Mouse (Mus musculus): Measurements from ENCODE around the gene Zfp13.
"Not testable (repeated sequence)": the region's sequence is repeated elsewhere in the genome, so short reads cannot be mapped to it uniquely, and the experiment has no call there.

The Zfp13 gene

GRCm38 (mm10) chr17:23598582-23599552, at the start of gene Zfp13:
Zfp13 (minus strand) TSS chr17:23599487.
- DNase-seq, result peak; percentile 77

DNA sequence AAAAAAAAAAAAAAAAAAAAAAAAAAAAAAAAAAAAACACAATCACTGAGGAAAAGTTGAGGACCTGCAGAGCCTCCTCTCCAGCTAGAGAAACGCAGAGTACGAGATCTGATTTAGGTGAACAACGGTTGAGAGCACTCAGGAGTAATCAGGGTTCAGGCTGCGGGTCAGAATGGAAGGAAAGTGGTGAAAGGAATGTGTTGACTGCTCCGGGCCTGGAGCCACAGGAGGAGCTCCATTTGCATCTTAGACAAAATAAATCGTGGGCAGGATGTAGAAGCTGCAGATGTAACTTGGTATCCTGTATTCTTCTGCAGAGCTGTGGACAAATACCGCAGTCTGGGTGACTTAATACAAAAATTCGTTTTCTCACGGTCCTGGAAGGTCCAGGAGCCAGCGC, 46.6 kb upstream of the Zfp13 start:
- DNase-seq, result no peak

DNA sequence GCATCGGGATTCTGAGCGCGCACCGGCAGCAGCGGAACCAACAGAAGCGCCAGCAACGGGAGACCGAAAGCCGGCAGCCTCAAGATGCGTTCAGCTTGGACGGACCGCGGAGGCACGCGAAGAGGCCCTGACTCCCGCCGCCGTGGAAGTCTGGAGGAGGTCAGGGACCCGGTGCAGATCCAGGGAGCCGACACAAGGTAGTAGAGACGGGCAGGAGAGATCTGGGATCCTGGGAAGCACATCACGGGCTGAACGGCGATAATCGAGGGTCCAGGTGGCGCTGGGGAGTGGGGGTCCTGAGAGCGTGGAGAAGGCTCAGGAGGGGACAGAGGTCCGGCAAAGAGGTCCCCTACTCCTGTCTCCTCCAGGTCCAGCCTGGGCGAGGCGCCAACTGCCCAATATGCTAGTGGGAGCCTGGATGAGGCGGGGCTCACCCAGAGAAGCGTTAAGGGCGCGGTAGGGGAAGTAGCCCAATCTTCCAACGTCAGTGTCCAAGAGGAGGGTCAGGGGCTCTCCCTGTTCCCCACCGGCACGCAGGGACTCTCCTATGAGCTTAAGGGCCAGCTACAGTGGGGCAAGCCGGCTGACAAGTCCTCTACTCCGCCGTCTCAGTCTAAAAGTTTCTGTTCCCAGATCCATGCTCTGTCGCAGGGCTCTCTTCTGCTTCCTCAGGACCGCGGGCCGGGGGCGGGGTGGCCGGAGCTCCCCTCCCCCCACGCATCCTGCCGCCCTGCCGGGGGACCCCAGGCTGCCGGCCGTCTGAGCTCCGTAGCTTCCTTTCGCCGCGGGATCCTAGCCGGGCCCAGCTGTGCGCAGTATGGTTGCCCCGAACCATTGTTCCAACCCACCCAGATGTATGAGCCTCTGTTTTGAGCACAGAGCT, 45.6 kb upstream of the Zfp13 start, which contains the start of gene Mmp25:
Gene Mmp25, minus strand, starts transcription at position 665 of the 883 bp plus-strand sequence.
- no peak for DNase-seq

DNA sequence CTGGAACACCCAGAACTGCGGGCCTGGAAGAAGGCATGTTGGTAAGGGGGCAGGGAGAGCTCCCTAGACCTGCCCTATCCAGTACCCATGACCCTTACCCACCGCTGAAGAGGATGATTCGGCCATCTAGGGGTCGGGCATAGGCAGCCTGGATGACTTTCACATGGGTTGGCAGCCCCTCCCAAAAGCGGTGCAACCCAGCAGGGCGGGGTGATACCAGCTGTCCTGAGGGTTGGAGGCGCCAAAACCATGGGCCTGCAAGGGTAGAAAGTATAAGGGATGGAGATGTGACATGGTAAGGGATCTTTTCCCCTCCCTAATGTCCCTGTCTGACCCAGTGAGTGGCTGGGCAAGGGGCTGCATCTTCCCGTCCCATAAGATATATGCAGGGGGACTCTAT, 32.0 kb upstream of the Zfp13 start:
- no peak for DNase-seq

DNA sequence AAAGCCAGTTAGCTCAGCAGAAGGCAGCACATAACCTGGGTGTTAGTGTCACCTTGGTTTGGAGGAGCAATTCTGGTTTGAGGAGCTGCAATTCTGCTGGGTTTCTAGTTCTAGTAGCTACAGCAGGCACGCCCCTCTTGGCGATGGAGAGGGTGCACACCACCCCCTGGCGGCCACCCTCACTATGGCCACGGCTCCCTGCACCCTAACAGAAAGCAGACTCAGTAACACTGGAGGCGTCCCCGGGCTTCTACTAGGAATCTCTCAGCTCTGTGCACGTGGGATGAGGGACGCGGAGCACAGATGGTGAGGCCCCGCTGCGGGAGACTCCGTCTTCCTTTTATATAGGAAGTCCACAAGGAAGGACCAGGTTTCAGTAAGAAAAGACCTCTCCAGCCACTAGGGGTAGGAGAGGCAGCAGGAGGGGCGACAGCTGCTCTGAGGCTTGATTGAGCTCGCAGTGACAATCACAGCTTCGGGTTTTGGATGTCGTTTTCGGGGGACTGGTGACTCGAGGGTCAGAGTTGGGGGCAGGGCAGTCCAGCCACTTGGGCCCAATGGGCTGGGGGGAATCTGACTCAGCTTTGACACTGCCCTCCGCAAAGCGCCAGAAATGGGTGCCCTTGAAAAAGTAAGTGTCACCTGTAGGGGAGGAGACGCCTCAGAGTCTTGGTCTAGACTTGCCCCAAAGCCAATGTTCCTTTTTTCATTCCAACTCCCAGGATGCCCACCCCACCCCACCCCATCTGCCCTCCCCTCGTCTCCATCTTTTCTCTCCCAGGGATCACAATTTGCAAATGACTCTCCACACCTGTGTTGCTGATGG, 31.1 kb upstream of the Zfp13 start:
- DNase-seq, result peak; percentile 75

DNA sequence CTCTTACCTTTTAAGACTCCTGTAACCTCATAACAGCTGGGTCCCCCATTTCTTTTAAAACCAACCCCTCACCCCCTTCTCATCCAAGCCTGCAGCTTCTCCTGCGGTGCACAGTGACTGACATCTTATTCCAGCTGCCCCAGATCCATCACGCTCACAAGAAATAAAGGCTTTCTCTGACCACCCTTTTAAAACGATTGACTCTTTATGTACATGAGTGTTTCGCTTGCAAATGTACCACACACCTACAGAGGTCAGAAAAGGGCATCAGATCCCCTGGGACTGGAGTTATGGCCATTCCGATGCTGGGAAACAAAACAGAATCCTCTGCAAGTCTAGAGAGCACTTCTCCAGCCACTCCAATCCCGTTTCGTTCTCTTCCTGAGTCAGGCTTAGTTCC, 28.5 kb upstream of the Zfp13 start:
- no peak for DNase-seq

DNA sequence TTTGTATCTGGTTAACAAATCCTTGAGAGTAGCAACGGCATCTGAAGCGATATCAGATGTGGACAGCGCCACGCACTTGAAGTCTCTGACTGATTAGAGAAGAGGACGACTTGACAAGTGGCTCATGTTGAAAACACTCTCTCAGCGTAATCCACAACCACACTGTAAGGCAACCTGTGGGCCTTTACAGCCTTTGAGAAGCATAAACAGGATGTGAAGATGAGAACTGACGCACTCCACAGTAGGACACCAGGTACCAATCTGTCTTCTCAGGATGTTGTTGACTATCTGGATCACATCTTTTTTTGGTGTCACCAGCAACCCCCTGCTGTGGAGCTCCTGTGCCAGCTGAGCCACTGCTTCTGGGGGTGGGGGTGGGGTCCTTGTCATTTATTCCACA, 21.1 kb upstream of the Zfp13 start:
- DNase-seq, result no peak

DNA sequence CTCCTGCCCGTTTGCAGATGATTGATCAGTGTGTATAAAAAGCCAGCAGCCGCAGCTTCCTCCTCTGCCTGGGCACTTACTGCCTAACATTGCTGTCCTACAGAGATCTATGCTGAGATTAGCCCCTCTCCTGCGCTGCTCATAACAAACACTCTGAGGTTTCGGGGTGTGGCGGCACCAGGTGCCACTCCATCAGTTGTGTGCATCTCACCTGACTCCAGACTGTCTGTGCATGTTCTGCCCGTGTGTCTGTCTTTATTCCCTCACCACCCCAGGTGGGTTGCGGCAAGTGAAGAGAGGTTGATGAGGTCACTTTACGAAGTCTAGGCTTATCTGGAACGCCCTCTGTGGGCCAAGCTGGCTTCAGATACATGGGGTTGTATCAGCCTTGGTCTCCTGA, 17.8 kb upstream of the Zfp13 start:
- no peak for DNase-seq

DNA sequence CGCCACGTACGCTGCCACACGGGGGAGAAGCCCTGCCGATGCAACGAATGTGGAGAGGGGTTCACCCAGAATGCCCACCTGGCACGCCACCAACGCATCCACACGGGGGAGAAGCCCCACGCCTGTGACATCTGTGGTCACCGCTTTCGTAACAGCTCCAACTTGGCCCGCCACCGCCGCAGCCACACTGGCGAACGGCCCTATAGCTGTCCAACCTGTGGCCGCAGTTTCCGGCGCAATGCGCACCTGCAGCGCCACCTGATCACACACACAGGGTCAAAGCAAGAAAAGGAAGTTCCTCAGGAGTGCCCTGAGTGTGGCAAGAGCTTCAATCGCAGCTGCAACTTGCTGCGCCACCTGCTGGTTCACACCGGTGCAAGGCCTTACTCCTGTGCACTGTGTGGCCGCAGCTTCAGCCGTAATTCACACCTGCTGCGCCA, 11.1 kb upstream of the Zfp13 start:
- DNase-seq, result peak; percentile 76

DNA sequence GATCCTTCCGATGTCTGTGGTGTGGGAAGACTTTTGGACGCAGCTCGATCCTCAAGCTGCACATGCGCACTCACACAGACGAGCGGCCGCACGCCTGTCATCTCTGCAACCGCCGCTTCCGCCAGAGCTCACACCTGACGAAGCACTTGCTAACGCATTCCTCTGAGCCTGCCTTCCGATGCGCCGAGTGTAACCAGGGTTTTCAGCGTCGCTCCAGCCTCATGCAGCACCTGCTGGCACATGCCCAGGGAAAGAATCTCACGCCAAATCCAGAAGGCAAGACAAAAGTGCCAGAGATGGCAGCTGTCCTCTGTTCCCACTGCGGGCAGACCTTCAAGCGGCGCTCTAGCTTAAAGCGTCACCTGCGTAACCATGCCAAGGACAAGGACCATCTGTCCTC, 10.3 kb upstream of the Zfp13 start:
- DNase-seq, result peak; percentile 78

DNA sequence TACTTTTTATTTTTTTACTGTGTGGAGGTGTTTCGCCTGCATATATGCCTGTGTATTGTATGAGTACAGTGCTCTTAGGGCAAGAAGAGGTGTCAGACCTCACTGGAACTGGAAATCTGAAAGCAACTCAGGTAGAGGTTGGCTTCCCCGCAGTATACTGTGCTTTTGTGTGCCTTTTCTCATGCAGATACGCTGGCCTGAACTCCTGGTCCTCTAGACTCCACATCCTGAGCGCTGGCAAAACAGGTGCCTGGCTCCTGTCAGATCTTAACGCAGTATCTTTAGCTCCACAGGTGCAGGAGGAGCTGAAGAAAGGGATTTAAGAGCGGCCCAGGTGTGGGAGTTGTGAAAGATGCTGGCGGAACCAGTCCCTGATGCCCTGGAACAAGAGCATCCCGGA, 5.9 kb upstream of the Zfp13 start:
- no peak for DNase-seq

- DNase-seq, result no peak
Measured at GRCm38 (mm10) chr17:23604394-23604793, 5.1 kb upstream of the Zfp13 start.

DNA sequence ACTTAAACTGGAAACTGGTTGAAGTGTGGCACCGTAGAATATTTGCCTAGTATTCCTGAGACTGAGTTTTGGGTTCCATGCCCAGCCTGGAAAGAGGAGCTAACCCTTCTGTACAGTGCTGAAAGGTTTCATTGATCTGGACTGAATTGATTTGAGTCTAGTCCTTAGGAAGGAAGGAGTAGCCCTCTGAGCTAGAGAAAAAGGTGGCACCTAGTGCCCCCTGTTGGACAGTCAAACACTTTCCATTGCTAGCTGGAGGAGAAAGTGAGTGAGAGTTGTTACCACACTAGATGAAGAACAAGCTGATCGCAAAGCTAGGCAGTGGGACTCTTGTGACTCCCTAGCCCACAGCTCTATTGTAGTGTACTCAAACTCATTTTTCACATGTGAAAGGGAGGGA, 4.3 kb upstream of the Zfp13 start:
- peak; percentile 3 for DNase-seq

GRCm38 (mm10) chr17:23603077-23603476, 3.8 kb upstream of the Zfp13 start:
- DNase-seq, result no peak

GRCm38 (mm10) chr17:23601836-23602585, 2.7 kb upstream of the Zfp13 start:
- DNase-seq, result no peak

GRCm38 (mm10) chr17:23600641-23601622, 1.6 kb upstream of the Zfp13 start, which contains the start of gene Zscan10:
Zscan10 (plus strand) TSS chr17:23600856.
- DNase-seq, result no peak

GRCm38 (mm10) chr17:23599605-23600063, 347 bp upstream of the Zfp13 start:
- no peak for DNase-seq

- not testable (repeated sequence) for DNase-seq
Measured at GRCm38 (mm10) chr17:23595139-23595538, 4.1 kb downstream of the Zfp13 start.

DNA sequence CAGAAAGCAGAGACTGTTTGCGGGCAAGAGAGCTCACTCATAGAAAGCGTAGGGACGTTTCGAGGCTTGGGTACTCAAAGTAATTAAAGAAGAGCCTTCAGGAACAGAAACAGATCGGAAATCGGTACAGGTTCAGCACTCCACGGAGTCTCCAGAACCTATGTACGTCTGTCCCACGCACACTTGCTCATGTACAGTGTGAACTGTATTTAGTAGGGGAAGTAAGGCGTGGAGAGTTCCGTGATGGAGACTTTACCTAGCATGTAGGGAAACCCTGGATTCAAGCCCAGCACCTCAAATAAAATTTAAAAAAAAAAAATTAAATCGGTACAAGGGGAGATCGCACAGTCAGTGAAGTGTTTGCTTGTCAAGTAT, 6.4 kb downstream of the Zfp13 start:
- DNase-seq, result no peak

- peak; percentile 99 for DNase-seq
Measured at GRCm38 (mm10) chr17:23592208-23592925, 6.9 kb downstream of the Zfp13 start.

Measured in cerebellum, adult 9-10 months (tissue).